In genomic region chr10:37072061-37072460, GRCm38 (mm10) we compare ENCODE assay signal across 13 mouse cellular contexts.
DNase-seq lines count a peak whose midpoint lies in the region; ATAC-seq and TF ChIP-seq lines count a peak whose summit lies in the region.
"Had no signal": no experiment of that assay in that cellular context is flagged by ENCODE, and none has a peak within 500 bp of the region (broad histone marks: within the 10 kb centered on the region; RNA-seq: fewer than 3 reads in every experiment).

No protein-coding gene starts in this region.

- H3K27ac ChIP-seq in forebrain, embryonic 15.5 days (replicated peaks) = no peak overlapping the region
- no peak overlapping the region for H3K27ac ChIP-seq in forebrain, postnatal 0 days (ENCODE audit: low read depth, low read length)
- no peak overlapping the region for H3K27ac ChIP-seq in neural tube, embryonic 15.5 days (replicated peaks)
- no peak overlapping the region for H3K27ac ChIP-seq in midbrain, embryonic 12.5 days (replicated peaks)
- H3K27ac ChIP-seq: embryonic facial prominence, embryonic 13.5 days; heart, embryonic 13.5 days; hindbrain, embryonic 13.5 days; hindbrain, postnatal 0 days had no signal

- no peak for DNase-seq in forebrain, postnatal 0 days
- DNase-seq in neural tube, embryonic 10.5 days (ENCODE audit: extremely low spot score, low spot score) = no peak
- no peak for DNase-seq in right cerebral cortex, adult 2 months (ENCODE audit: low spot score in 2 of 2)
- DNase-seq in gastrocnemius, postnatal 10 days = no peak
- DNase-seq: adrenal gland, postnatal 25 days; gastrocnemius, postnatal 25 days had no signal

- H3K4me3 ChIP-seq in forebrain, embryonic 15.5 days = no peak overlapping the region
- H3K4me3 ChIP-seq in forebrain, postnatal 0 days (ENCODE audit: low read depth, low read length) = no peak overlapping the region
- H3K4me3 ChIP-seq in neural tube, embryonic 15.5 days (replicated peaks) = no peak overlapping the region
- H3K4me3 ChIP-seq in midbrain, embryonic 12.5 days = no peak overlapping the region
- H3K4me3 ChIP-seq: embryonic facial prominence, embryonic 13.5 days; heart, embryonic 13.5 days; hindbrain, embryonic 13.5 days had no signal

- H3K4me1 ChIP-seq in forebrain, embryonic 15.5 days = peaks cover 3% of the 10 kb centered on the region; the same call in 1 of the 2 replicates
- H3K4me1 ChIP-seq in forebrain, postnatal 0 days (ENCODE audit: insufficient read depth) = no peaks in the 10 kb centered on the region; the same call in 1 of the 2 replicates
- no peaks in the 10 kb centered on the region for H3K4me1 ChIP-seq in neural tube, embryonic 15.5 days
- H3K4me1 ChIP-seq in midbrain, embryonic 12.5 days = no peaks in the 10 kb centered on the region; the same call in 1 of the 2 replicates
- H3K4me1 ChIP-seq: embryonic facial prominence, embryonic 13.5 days had no signal

- TF ChIP-seq CTCF in forebrain, postnatal 0 days (IDR thresholded peaks at IDR 0.05; ENCODE audit: low read depth) = no peak

- 91% methylated on average over 5 of the region's 5 CpGs for WGBS in forebrain, embryonic 15.5 days
- 88% methylated on average over 5 of the region's 5 CpGs for WGBS in forebrain, postnatal 0 days
- WGBS in neural tube, embryonic 15.5 days = 95% methylated on average over 5 of the region's 5 CpGs
- WGBS in midbrain, embryonic 12.5 days = 92% methylated on average over 5 of the region's 5 CpGs

- ATAC-seq in forebrain, embryonic 15.5 days (replicated peaks) = 0 out of 2 replicates have a peak, but pooled peaks have one; percentile 15
- no peak for ATAC-seq in forebrain, postnatal 0 days
- ATAC-seq in neural tube, embryonic 15.5 days (ENCODE audit: low FRiP score) = peak; percentile 5; the same call in 1 of the 2 replicates
- 0 out of 2 replicates have a peak, but pooled peaks have one; percentile 32 for ATAC-seq in midbrain, embryonic 12.5 days (ENCODE audit: low FRiP score, low read depth)

- no peaks in the 10 kb centered on the region for H3K27me3 ChIP-seq in forebrain, embryonic 15.5 days
- no peaks in the 10 kb centered on the region for H3K27me3 ChIP-seq in forebrain, postnatal 0 days (ENCODE audit: insufficient read depth, low read length)
- H3K27me3 ChIP-seq in neural tube, embryonic 15.5 days (replicated peaks) = no peaks in the 10 kb centered on the region
- H3K27me3 ChIP-seq in midbrain, embryonic 12.5 days = no peaks in the 10 kb centered on the region
- H3K27me3 ChIP-seq: embryonic facial prominence, embryonic 13.5 days; heart, embryonic 13.5 days; hindbrain, embryonic 13.5 days had no signal

- H3K9ac ChIP-seq in forebrain, embryonic 15.5 days (replicated peaks) = no peak overlapping the region
- H3K9ac ChIP-seq in forebrain, postnatal 0 days = no peak overlapping the region
- no peak overlapping the region for H3K9ac ChIP-seq in neural tube, embryonic 15.5 days (replicated peaks)
- no peak overlapping the region for H3K9ac ChIP-seq in midbrain, embryonic 12.5 days (replicated peaks)
- H3K9ac ChIP-seq: embryonic facial prominence, embryonic 13.5 days; heart, embryonic 13.5 days; hindbrain, embryonic 13.5 days had no signal

- H3K9me3 ChIP-seq in forebrain, embryonic 15.5 days = no peaks in the 10 kb centered on the region
- H3K9me3 ChIP-seq in forebrain, postnatal 0 days (ENCODE audit: low read length) = no peaks in the 10 kb centered on the region
- H3K9me3 ChIP-seq in neural tube, embryonic 15.5 days (replicated peaks) = no peaks in the 10 kb centered on the region
- no peaks in the 10 kb centered on the region for H3K9me3 ChIP-seq in midbrain, embryonic 12.5 days
- H3K9me3 ChIP-seq: embryonic facial prominence, embryonic 13.5 days; heart, embryonic 13.5 days; hindbrain, embryonic 13.5 days had no signal

- H3K36me3 ChIP-seq in forebrain, embryonic 15.5 days = no peaks in the 10 kb centered on the region
- H3K36me3 ChIP-seq in forebrain, postnatal 0 days (ENCODE audit: insufficient read depth) = no peaks in the 10 kb centered on the region
- H3K36me3 ChIP-seq in neural tube, embryonic 15.5 days = no peaks in the 10 kb centered on the region
- no peaks in the 10 kb centered on the region for H3K36me3 ChIP-seq in midbrain, embryonic 12.5 days
- H3K36me3 ChIP-seq: embryonic facial prominence, embryonic 13.5 days; heart, embryonic 13.5 days; hindbrain, embryonic 13.5 days had no signal

- H3K4me2 ChIP-seq in forebrain, embryonic 15.5 days (replicated peaks) = no peak overlapping the region
- H3K4me2 ChIP-seq in forebrain, postnatal 0 days (ENCODE audit: low read depth) = no peak overlapping the region
- H3K4me2 ChIP-seq in neural tube, embryonic 15.5 days = no peak overlapping the region
- no peak overlapping the region for H3K4me2 ChIP-seq in midbrain, embryonic 12.5 days (replicated peaks)
- H3K4me2 ChIP-seq: embryonic facial prominence, embryonic 13.5 days; heart, embryonic 13.5 days; hindbrain, embryonic 13.5 days had no signal
